Mouse (Mus musculus): Measurements from ENCODE around the gene Fbxl14. TPM values are rescaled to one million over a fixed set of nuclear protein-coding genes. Genes with fewer than 3 reads are reported as not detected.

Gene Fbxl14
- polyA plus RNA-seq, 1 experiment from 2014 or later = 3.9 TPM

- ATAC-seq = no peak
- no peak overlapping the region for H3K9ac ChIP-seq (replicated peaks; ENCODE audit: low read depth)
- no peaks in the 10 kb centered on the region for H3K9me3 ChIP-seq (ENCODE audit: low read length)
- no peak for TF ChIP-seq EP300 (IDR thresholded peaks at IDR 0.05)
- no peak for TF ChIP-seq CTCF (IDR thresholded peaks at IDR 0.05)
- WGBS = 86% methylated on average over 11 of the region's 11 CpGs
- H3K4me1 ChIP-seq (ENCODE audit: insufficient read depth, low read depth, low read length) = no peaks in the 10 kb centered on the region
- no peak for DNase-seq (ENCODE audit: low spot score)
- H3K4me2 ChIP-seq (replicated peaks; ENCODE audit: low read depth, low read length) = no peak overlapping the region
- no peaks in the 10 kb centered on the region for H3K27me3 ChIP-seq (replicated peaks; ENCODE audit: insufficient read depth, low read length)
- H3K4me3 ChIP-seq (ENCODE audit: low read depth, low read length) = no peak overlapping the region
- no peaks in the 10 kb centered on the region for H3K36me3 ChIP-seq (ENCODE audit: insufficient read depth, low read length)
- H3K27ac ChIP-seq (ENCODE audit: low read length) = no peak overlapping the region
These were observed 33.2 kb downstream of the Fbxl14 start for GRCm38 (mm10) chr6:119512701-119513100.

GRCm38 (mm10) chr6:119513452-119513851 lies 34.0 kb downstream of the Fbxl14 start:
- no peaks in the 10 kb centered on the region for H3K9me3 ChIP-seq (ENCODE audit: low read length)
- H3K36me3 ChIP-seq (ENCODE audit: insufficient read depth, low read length) = no peaks in the 10 kb centered on the region
- no peak overlapping the region for H3K27ac ChIP-seq (ENCODE audit: low read length)
- WGBS = 90% methylated on average over 5 of the region's 5 CpGs
- H3K4me1 ChIP-seq (ENCODE audit: insufficient read depth, low read depth, low read length) = no peaks in the 10 kb centered on the region
- DNase-seq (ENCODE audit: low spot score) (no peak), ATAC-seq (no peak)
- no peak overlapping the region for H3K4me2 ChIP-seq (replicated peaks; ENCODE audit: low read depth, low read length)
- TF ChIP-seq EP300 (IDR thresholded peaks at IDR 0.05) (no peak), CTCF (IDR thresholded peaks at IDR 0.05) (no peak)
- H3K4me3 ChIP-seq (ENCODE audit: low read depth, low read length) = no peak overlapping the region
- H3K27me3 ChIP-seq (replicated peaks; ENCODE audit: insufficient read depth, low read length) = no peaks in the 10 kb centered on the region
- no peak overlapping the region for H3K9ac ChIP-seq (replicated peaks; ENCODE audit: low read depth)

- Histone ChIP-seq H3K9me3 (ENCODE audit: low read length) (no peaks in the 10 kb centered on the region), H3K27me3 (replicated peaks; ENCODE audit: insufficient read depth, low read length) (no peaks in the 10 kb centered on the region), H3K9ac (replicated peaks; ENCODE audit: low read depth) (no peak overlapping the region), H3K36me3 (ENCODE audit: insufficient read depth, low read length) (no peaks in the 10 kb centered on the region), H3K4me3 (ENCODE audit: low read depth, low read length) (no peak overlapping the region), H3K4me1 (ENCODE audit: insufficient read depth, low read depth, low read length) (no peaks in the 10 kb centered on the region), H3K27ac (ENCODE audit: low read length) (no peak overlapping the region), H3K4me2 (replicated peaks; ENCODE audit: low read depth, low read length) (no peak overlapping the region)
- ATAC-seq (no peak), DNase-seq (ENCODE audit: low spot score) (no peak)
- 53% methylated on average over 7 of the region's 7 CpGs for WGBS
- TF ChIP-seq CTCF (IDR thresholded peaks at IDR 0.05) (no peak), EP300 (IDR thresholded peaks at IDR 0.05) (no peak)
These were observed 34.6 kb downstream of the Fbxl14 start for GRCm38 (mm10) chr6:119514085-119514484.

GRCm38 (mm10) chr6:119520731-119521130 lies 41.3 kb downstream of the Fbxl14 start:
- 40% methylated on average over 9 of the region's 9 CpGs for WGBS
- Histone ChIP-seq H3K27me3 (replicated peaks; ENCODE audit: insufficient read depth, low read length) (no peaks in the 10 kb centered on the region), H3K36me3 (ENCODE audit: insufficient read depth, low read length) (no peaks in the 10 kb centered on the region), H3K27ac (ENCODE audit: low read length) (no peak overlapping the region), H3K9me3 (ENCODE audit: low read length) (no peaks in the 10 kb centered on the region), H3K4me3 (ENCODE audit: low read depth, low read length) (no peak overlapping the region), H3K9ac (replicated peaks; ENCODE audit: low read depth) (no peak overlapping the region), H3K4me1 (ENCODE audit: insufficient read depth, low read depth, low read length) (no peaks in the 10 kb centered on the region), H3K4me2 (replicated peaks; ENCODE audit: low read depth, low read length) (no peak overlapping the region)
- TF ChIP-seq EP300 (IDR thresholded peaks at IDR 0.05) (no peak), CTCF (IDR thresholded peaks at IDR 0.05) (no peak)
- ATAC-seq (no peak), DNase-seq (ENCODE audit: low spot score) (no peak)

- Histone ChIP-seq H3K4me2 (replicated peaks; ENCODE audit: low read depth, low read length) (no peak overlapping the region), H3K27ac (ENCODE audit: low read length) (no peak overlapping the region), H3K36me3 (ENCODE audit: insufficient read depth, low read length) (no peaks in the 10 kb centered on the region), H3K9ac (replicated peaks; ENCODE audit: low read depth) (no peak overlapping the region), H3K4me1 (ENCODE audit: insufficient read depth, low read depth, low read length) (no peaks in the 10 kb centered on the region), H3K4me3 (ENCODE audit: low read depth, low read length) (no peak overlapping the region), H3K27me3 (replicated peaks; ENCODE audit: insufficient read depth, low read length) (no peaks in the 10 kb centered on the region), H3K9me3 (ENCODE audit: low read length) (no peaks in the 10 kb centered on the region)
- no peak for TF ChIP-seq EP300 (IDR thresholded peaks at IDR 0.05)
- peak; percentile 25 for TF ChIP-seq CTCF (IDR thresholded peaks at IDR 0.05)
- ATAC-seq (no peak), DNase-seq (ENCODE audit: low spot score) (no peak)
- 83% methylated on average over 3 of the region's 3 CpGs for WGBS
These were observed 42.0 kb downstream of the Fbxl14 start for GRCm38 (mm10) chr6:119521482-119521900.

- DNase-seq (ENCODE audit: low spot score) = no peak
- Histone ChIP-seq H3K4me1 (ENCODE audit: insufficient read depth, low read depth, low read length) (no peaks in the 10 kb centered on the region), H3K4me2 (replicated peaks; ENCODE audit: low read depth, low read length) (no peak overlapping the region), H3K27ac (ENCODE audit: low read length) (no peak overlapping the region), H3K4me3 (ENCODE audit: low read depth, low read length) (no peak overlapping the region), H3K9ac (replicated peaks; ENCODE audit: low read depth) (no peak overlapping the region), H3K27me3 (replicated peaks; ENCODE audit: insufficient read depth, low read length) (no peaks in the 10 kb centered on the region), H3K9me3 (ENCODE audit: low read length) (no peaks in the 10 kb centered on the region), H3K36me3 (ENCODE audit: insufficient read depth, low read length) (no peaks in the 10 kb centered on the region)
- no peak for TF ChIP-seq CTCF (IDR thresholded peaks at IDR 0.05)
- no peak for TF ChIP-seq EP300 (IDR thresholded peaks at IDR 0.05)
- WGBS = 22% methylated on average over 3 of the region's 3 CpGs
- no peak for ATAC-seq
These were observed 42.5 kb downstream of the Fbxl14 start for GRCm38 (mm10) chr6:119521931-119522391.

- no peaks in the 10 kb centered on the region for H3K27me3 ChIP-seq (replicated peaks; ENCODE audit: insufficient read depth, low read length)
- peak; percentile 28; the same call in 1 of the 2 replicates for ATAC-seq
- WGBS = 63% methylated on average over 5 of the region's 5 CpGs
These were observed 47.0 kb downstream of the Fbxl14 start for GRCm38 (mm10) chr6:119526498-119526897.

More at GRCm38 (mm10) chr6:119526498-119526897, 47.0 kb downstream of the Fbxl14 start:
- TF ChIP-seq CTCF (IDR thresholded peaks at IDR 0.05) = no peak
- no peak for TF ChIP-seq EP300 (IDR thresholded peaks at IDR 0.05)
- no peak for DNase-seq (ENCODE audit: low spot score)
- H3K4me1 ChIP-seq (ENCODE audit: insufficient read depth, low read depth, low read length) = no peaks in the 10 kb centered on the region
- H3K27ac ChIP-seq (ENCODE audit: low read length) = no peak overlapping the region
- no peaks in the 10 kb centered on the region for H3K9me3 ChIP-seq (ENCODE audit: low read length)
- no peak overlapping the region for H3K4me2 ChIP-seq (replicated peaks; ENCODE audit: low read depth, low read length)
- H3K9ac ChIP-seq (replicated peaks; ENCODE audit: low read depth) = no peak overlapping the region
- H3K4me3 ChIP-seq (ENCODE audit: low read depth, low read length) = no peak overlapping the region
- no peaks in the 10 kb centered on the region for H3K36me3 ChIP-seq (ENCODE audit: insufficient read depth, low read length)

All from lung, postnatal 0 days (tissue).